32 mouse cellular contexts compared by ENCODE assay signal in genomic region chr4:33959841-33960240, GRCm38 (mm10). TPM values are rescaled to one million over a fixed set of nuclear protein-coding genes. Genes with fewer than 3 reads are reported as not detected.
"Had no signal": no experiment of that assay in that cellular context is flagged by ENCODE, and none has a peak within 500 bp of the region (broad histone marks: within the 10 kb centered on the region; RNA-seq: fewer than 3 reads in every experiment).

No protein-coding gene starts in this region.

- H3K9ac ChIP-seq: heart, embryonic 12.5 days; heart, embryonic 13.5 days; heart, embryonic 15.5 days; hindbrain, embryonic 13.5 days; hindbrain, embryonic 14.5 days; hindbrain, embryonic 15.5 days; intestine, embryonic 15.5 days; kidney, embryonic 15.5 days had no signal

- DNase-seq: heart, postnatal 10 days; heart, postnatal 14 days; heart, postnatal 36 days; heart, postnatal 4 days; kidney, adult 11 months; kidney, adult 18-20 months; kidney, adult 2 months; kidney, adult 8-10 months; kidney, adult 9 months; kidney, postnatal 10 days; kidney, postnatal 14 days; kidney, postnatal 25 days; kidney, postnatal 36 days; kidney, postnatal 4 days; layer of hippocampus, adult 9-11 months; layer of hippocampus, postnatal 36 days had no signal

- H3K9me3 ChIP-seq: heart, embryonic 13.5 days; heart, embryonic 15.5 days; hindbrain, embryonic 10.5 days; hindbrain, embryonic 13.5 days; hindbrain, embryonic 15.5 days; intestine, embryonic 15.5 days; kidney, embryonic 15.5 days had no signal

- H3K4me2 ChIP-seq: heart, embryonic 12.5 days; heart, embryonic 13.5 days; heart, embryonic 15.5 days; hindbrain, embryonic 13.5 days; hindbrain, embryonic 14.5 days; hindbrain, embryonic 15.5 days; intestine, embryonic 15.5 days; kidney, embryonic 15.5 days had no signal

- H3K27ac ChIP-seq: heart, embryonic 13.5 days; heart, embryonic 15.5 days; hindbrain, embryonic 10.5 days; hindbrain, embryonic 13.5 days; hindbrain, embryonic 14.5 days; hindbrain, embryonic 15.5 days; intestine, embryonic 15.5 days; kidney, embryonic 15.5 days; kidney, postnatal 0 days; layer of hippocampus, adult 2 months; left cerebral cortex, adult 2 months had no signal

- H3K27me3 ChIP-seq: heart, embryonic 12.5 days; heart, embryonic 13.5 days; heart, embryonic 15.5 days; hindbrain, embryonic 13.5 days; hindbrain, embryonic 15.5 days; intestine, embryonic 15.5 days; kidney, embryonic 15.5 days had no signal

- H3K4me3 ChIP-seq: heart, embryonic 12.5 days; heart, embryonic 13.5 days; heart, embryonic 15.5 days; hindbrain, embryonic 10.5 days; hindbrain, embryonic 13.5 days; hindbrain, embryonic 15.5 days; intestine, embryonic 15.5 days; kidney, embryonic 15.5 days; layer of hippocampus, adult 2 months; left cerebral cortex, adult 2 months had no signal

- H3K4me1 ChIP-seq: heart, embryonic 12.5 days; heart, embryonic 13.5 days; heart, embryonic 15.5 days; hindbrain, embryonic 10.5 days; hindbrain, embryonic 13.5 days; hindbrain, embryonic 15.5 days; intestine, embryonic 15.5 days; kidney, embryonic 15.5 days had no signal

- ATAC-seq: hindbrain, embryonic 16.5 days; inflammation-experienced regulatory T-cells, adult 6 months; intestine, embryonic 15.5 days; intestine, embryonic 16.5 days; intestine, postnatal 0 days had no signal

- H3K36me3 ChIP-seq: heart, embryonic 12.5 days; heart, embryonic 13.5 days; heart, embryonic 15.5 days; hindbrain, embryonic 10.5 days; hindbrain, embryonic 13.5 days; hindbrain, embryonic 15.5 days; intestine, embryonic 15.5 days; kidney, embryonic 15.5 days had no signal

RNA-seq across cellular contexts. Expression of gene Cnr1, which starts 35.4 kb away (rescaled TPM):
- polyA plus RNA-seq: inflammation-experienced regulatory T-cells, adult 6 months had no signal
